Mouse (Mus musculus) hindbrain, embryonic 14.5 days (tissue): ENCODE results near the gene Thbs3. TPM values are rescaled to one million over a fixed set of nuclear protein-coding genes. Genes with fewer than 3 reads are reported as not detected.

Source experiments
- ATAC-seq: fragments of 200-750 bp; cut with Nextera tagmentation; 2 replicates; pipeline ENCODE4 v1.8.0; 2017; ENCODE audit warnings: moderate number of reproducible peaks, mild to moderate bottlenecking, moderate TSS enrichment, moderate library complexity; ENCODE audit not compliant: low FRiP score
- DNase-seq: peaks from one replicate; pipeline ENCODE4 v3.0.0-alpha.2; 2015; ENCODE audit warnings: low spot score
- H3K27ac ChIP-seq: fragments of 300-500 bp; sonication (generic); 2 replicates; pipeline ENCODE4 v1.5.1; 2014; ENCODE audit warnings: mild to moderate bottlenecking, moderate library complexity
- H3K27me3 ChIP-seq: fragments of 300-500 bp; sonication (generic); 2 replicates; pipeline ENCODE4 v1.6.1; 2014; ENCODE audit warnings: mild to moderate bottlenecking, low read length, mixed read lengths; ENCODE audit not compliant: control insufficient read depth, insufficient read depth
- H3K36me3 ChIP-seq: fragments of 300-500 bp; sonication (generic); replicated peaks from 2 replicates; pipeline ENCODE4 v1.6.1; 2014; ENCODE audit not compliant: control insufficient read depth, insufficient read depth
- H3K4me1 ChIP-seq: fragments of 300-500 bp; sonication (generic); replicated peaks from 2 replicates; pipeline ENCODE4 v1.6.1; 2014; ENCODE audit warnings: antibody characterized with exemption, low read length, mixed read lengths; ENCODE audit not compliant: control insufficient read depth, insufficient read depth
- H3K4me2 ChIP-seq: fragments of 300-500 bp; sonication (generic); replicated peaks from 2 replicates; pipeline ENCODE4 v1.6.1; 2014; ENCODE audit warnings: mild to moderate bottlenecking, moderate library complexity
- H3K4me3 ChIP-seq: fragments of 300-500 bp; sonication (generic); replicated peaks from 2 replicates; pipeline ENCODE4 v1.5.1; 2014; ENCODE audit warnings: mild to moderate bottlenecking, low read length
- H3K9ac ChIP-seq: fragments of 300-500 bp; sonication (generic); 2 replicates; pipeline ENCODE4 v1.6.1; 2014
- H3K9me3 ChIP-seq: fragments of 300-500 bp; sonication (generic); 2 replicates; pipeline ENCODE4 v1.6.1; 2016; ENCODE audit warnings: low read length; ENCODE audit not compliant: control insufficient read depth
- WGBS: fragments of 180-500 bp; shearing (Covaris S2); extraction: QIAGEN DNeasy Blood & Tissue Kit; methylation state at CpG from one replicate; pipeline ENCODE4 v1.1.7; 2014; 5-methylcytosine and 5-hydroxymethylcytosine counted together
- polyA plus RNA-seq: library from polyadenylated mRNA; unstranded; fragments of >200 nt; fragmentation: Nextera tagmentation; extraction: Ambion mirVana; gene quantifications from 2 replicates; pipeline ENCODE4 v1.2.1, GENCODE M21; 2014

Gene Thbs3
- polyA plus RNA-seq, 1 experiment from 2014 or later: 31.0 TPM

GRCm38 (mm10) chr3:89242331-89242895, 27.4 kb downstream of the Thbs3 start:
- WGBS: 71% methylated on average over 9 of the region's 9 CpGs

GRCm38 (mm10) chr3:89243609-89244008, 28.6 kb downstream of the Thbs3 start:
- DNase-seq: no peak
- H3K4me3 ChIP-seq: peak overlapping the region; percentile 62
- peak overlapping the region; percentile 67 for H3K9ac ChIP-seq
- H3K27me3 ChIP-seq: no peaks in the 10 kb centered on the region
- no peak for ATAC-seq
- peaks cover 23% of the 10 kb centered on the region for H3K4me1 ChIP-seq
- H3K36me3 ChIP-seq: peaks cover 45% of the 10 kb centered on the region
- H3K4me2 ChIP-seq: peak overlapping the region; percentile 79
- 11% methylated on average over 14 of the region's 14 CpGs for WGBS
- H3K27ac ChIP-seq: peak overlapping the region; percentile 94
- no peaks in the 10 kb centered on the region for H3K9me3 ChIP-seq

More at GRCm38 (mm10) chr3:89242331-89242895, 27.4 kb downstream of the Thbs3 start:
- peak overlapping the region; percentile 79; the same call in 1 of the 2 replicates for H3K4me2 ChIP-seq
- no peaks in the 10 kb centered on the region for H3K9me3 ChIP-seq
- no peaks in the 10 kb centered on the region for H3K27me3 ChIP-seq
- no peak overlapping the region for H3K27ac ChIP-seq
- ATAC-seq (no peak), DNase-seq (peak; percentile 52)
- peaks cover 55% of the 10 kb centered on the region for H3K36me3 ChIP-seq
- peaks cover 21% of the 10 kb centered on the region for H3K4me1 ChIP-seq
- H3K9ac ChIP-seq: no peak overlapping the region
- no peak overlapping the region for H3K4me3 ChIP-seq

- Histone ChIP-seq H3K4me3 (peak overlapping the region; percentile 62), H3K4me1 (peaks cover 23% of the 10 kb centered on the region), H3K4me2 (peak overlapping the region; percentile 79), H3K9me3 (no peaks in the 10 kb centered on the region), H3K27ac (peak overlapping the region; percentile 94), H3K9ac (peak overlapping the region; percentile 67), H3K36me3 (peaks cover 43% of the 10 kb centered on the region), H3K27me3 (no peaks in the 10 kb centered on the region)
- DNase-seq (no peak), ATAC-seq (peak; percentile 37)
- WGBS: 13% methylated on average over 25 of the region's 25 CpGs
Measured at GRCm38 (mm10) chr3:89244158-89244981, 29.4 kb downstream of the Thbs3 start.

GRCm38 (mm10) chr3:89244982-89245687, 30.2 kb downstream of the Thbs3 start:
- ATAC-seq (peak; percentile 61), DNase-seq (peak; percentile 82)
- Histone ChIP-seq H3K4me2 (peak overlapping the region; percentile 79), H3K9me3 (no peaks in the 10 kb centered on the region), H3K36me3 (peaks cover 40% of the 10 kb centered on the region), H3K4me1 (peaks cover 23% of the 10 kb centered on the region), H3K27me3 (no peaks in the 10 kb centered on the region), H3K27ac (peak overlapping the region; percentile 94), H3K4me3 (peak overlapping the region; percentile 62), H3K9ac (peak overlapping the region; percentile 67)
- WGBS: 3% methylated on average over 17 of the region's 26 CpGs

- Histone ChIP-seq H3K4me1 (peaks cover 23% of the 10 kb centered on the region), H3K27ac (peak within 1 kb of the TSS; percentile 94), H3K4me3 (peak within 1 kb of the TSS; percentile 62), H3K36me3 (peaks cover 34% of the 10 kb centered on the region), H3K27me3 (no peaks in the 10 kb centered on the region), H3K9me3 (no peaks in the 10 kb centered on the region), H3K9ac (peak within 1 kb of the TSS; percentile 67), H3K4me2 (peak within 1 kb of the TSS; percentile 79)
- ATAC-seq: peak; percentile 67
- WGBS: 3% methylated on average over 20 of the region's 20 CpGs
- DNase-seq: peak; percentile 84
Measured at GRCm38 (mm10) chr3:89245688-89246171, 30.8 kb downstream of the Thbs3 start, which contains the start of gene Krtcap2. Gene Krtcap2, plus strand, starts transcription at chr3:89245966.

GRCm38 (mm10) chr3:89246261-89247100, 31.5 kb downstream of the Thbs3 start, which contains the start of gene Trim46:
Gene Trim46, minus strand, starts transcription at chr3:89246309.
- H3K27ac ChIP-seq: peak within 1 kb of the TSS; percentile 94
- ATAC-seq (peak; percentile 68), DNase-seq (peak; percentile 91)
- H3K4me3 ChIP-seq: peak within 1 kb of the TSS; percentile 62
- H3K4me2 ChIP-seq: peak within 1 kb of the TSS; percentile 79
- H3K9me3 ChIP-seq: no peaks in the 10 kb centered on the region
- no peaks in the 10 kb centered on the region for H3K27me3 ChIP-seq
- peak within 1 kb of the TSS; percentile 67 for H3K9ac ChIP-seq
- under 1% methylated on average over 42 of the region's 42 CpGs for WGBS
- H3K4me1 ChIP-seq: peaks cover 27% of the 10 kb centered on the region
- H3K36me3 ChIP-seq: peaks cover 26% of the 10 kb centered on the region

GRCm38 (mm10) chr3:89247466-89247865, 32.5 kb downstream of the Thbs3 start:
- peak overlapping the region; percentile 79 for H3K4me2 ChIP-seq
- H3K27ac ChIP-seq: no peak overlapping the region
- H3K27me3 ChIP-seq: no peaks in the 10 kb centered on the region
- ATAC-seq: no peak
- H3K9me3 ChIP-seq: no peaks in the 10 kb centered on the region
- H3K4me1 ChIP-seq: peaks cover 29% of the 10 kb centered on the region
- peak overlapping the region; percentile 67 for H3K9ac ChIP-seq
- 92% methylated on average over 4 of the region's 4 CpGs for WGBS
- DNase-seq: no peak
- H3K4me3 ChIP-seq: 0 out of 2 replicates have a peak overlapping the region, but pooled peaks have one; percentile 62
- H3K36me3 ChIP-seq: peaks cover 16% of the 10 kb centered on the region; the same call in 1 of the 2 replicates

- Histone ChIP-seq H3K27ac (no peak overlapping the region), H3K4me1 (peaks cover 16% of the 10 kb centered on the region), H3K4me3 (no peak overlapping the region), H3K9ac (no peak overlapping the region), H3K27me3 (no peaks in the 10 kb centered on the region), H3K4me2 (no peak overlapping the region), H3K9me3 (no peaks in the 10 kb centered on the region), H3K36me3 (peaks cover 12% of the 10 kb centered on the region; the same call in 1 of the 2 replicates)
- DNase-seq (no peak), ATAC-seq (no peak)
- WGBS: 21% methylated on average over 7 of the region's 7 CpGs
Measured at GRCm38 (mm10) chr3:89250435-89251040, 35.6 kb downstream of the Thbs3 start.
